Mouse (Mus musculus) lung, adult 2 months (tissue): ENCODE results near the gene Slc7a5.

Source experiments
- CTCF ChIP-seq: fragments of 200-500 bp; IDR thresholded peaks from 2 replicates; pipeline ENCODE4 v1.5.1; 2011; ENCODE audit warnings: mild to moderate bottlenecking, low read length, control low read depth; ENCODE audit not compliant: insufficient read depth
- POLR2A ChIP-seq: fragments of 200-500 bp; IDR thresholded peaks from 2 replicates; pipeline ENCODE4 v1.6.1; 2011; ENCODE audit warnings: low read depth, mild to moderate bottlenecking, control low read depth, low read length, borderline replicate concordance; ENCODE audit errors: extremely low read depth

GRCm38 (mm10) chr8:121905420-121905819, 2.1 kb downstream of the Slc7a5 start:
- TF ChIP-seq CTCF = no peak
- TF ChIP-seq POLR2A = no peak
